Mouse (Mus musculus) CD4-positive, CD25-positive, alpha-beta regulatory T cell, adult 9 weeks (primary cell): ENCODE measurements around the gene Cuta. TPM values are rescaled to one million over a fixed set of nuclear protein-coding genes. Genes with fewer than 3 reads are reported as not detected.

Experiments used
- polyA plus RNA-seq: library from polyadenylated mRNA; unstranded; fragments of 100-300 nt; shearing (Covaris generic); gene quantifications from one replicate; pipeline ENCODE4 v1.2.1, GENCODE M21; 2017

The Cuta gene
- 200 TPM for polyA plus RNA-seq

GRCm38 (mm10) chr17:26939178-26939972 is at the start of gene Cuta:
Gene Cuta, minus strand, starts transcription at chr17:26939569.

GRCm38 (mm10) chr17:26972703-26973574 is 33.6 kb upstream of the Cuta start, which contains the start of gene Zbtb9:
Gene Zbtb9, plus strand, starts transcription at chr17:26973167.

GRCm38 (mm10) chr17:26941031-26941789 is 1.8 kb upstream of the Cuta start, which contains the start of gene Syngap1:
Gene Syngap1, plus strand, starts transcription at chr17:26941253.

GRCm38 (mm10) chr17:26932839-26933398 is 6.5 kb downstream of the Cuta start, which contains the start of gene Phf1:
Gene Phf1, plus strand, starts transcription at chr17:26933052.

GRCm38 (mm10) chr17:26916711-26917482 is 22.5 kb downstream of the Cuta start, which contains the start of gene Kifc5b:
Gene Kifc5b, plus strand, starts transcription at chr17:26917091.

Other genes starting within 250 kb of the Cuta start
- 105 TPM for gene Crebrf, start 223.9 kb downstream of the Cuta start, polyA plus RNA-seq
- 37.7 TPM for gene Bnip1, start 158.5 kb downstream of the Cuta start, polyA plus RNA-seq
- not detected for gene Nkx2-5, start 94.6 kb downstream of the Cuta start, polyA plus RNA-seq
- 1.8 TPM for gene Kifc5b, start 22.5 kb downstream of the Cuta start, polyA plus RNA-seq
- 112 TPM for gene Phf1, start 6.5 kb downstream of the Cuta start, polyA plus RNA-seq
- not detected for gene Syngap1, start 1.7 kb upstream of the Cuta start, polyA plus RNA-seq
- gene Zbtb9, start 33.6 kb upstream of the Cuta start, polyA plus RNA-seq, result 15.9 TPM
- gene Bak1, start 89.4 kb upstream of the Cuta start, polyA plus RNA-seq, result 2.3 TPM
- gene Itpr3, start 117.7 kb upstream of the Cuta start, polyA plus RNA-seq, result 12.5 TPM
- gene Uqcc2, start 194.3 kb upstream of the Cuta start, polyA plus RNA-seq, result 126 TPM
- not detected for gene Ip6k3, start 228.2 kb upstream of the Cuta start, polyA plus RNA-seq